Mouse (Mus musculus) mouse embryonic stem cell (cell line): ENCODE measurements around the gene Cdk14.

Experiments used
- in situ Hi-C, 2 experiments: fragments of 300-500 bp; cut with MboI; formaldehyde crosslinking; loops; 1 replicate in 1 of 2; 3 replicates in 1 of 2; pipeline ENCODE4 v1.14.3; 2019 to 2020; ENCODE audit warnings: low sequenced_read_pairs in 2 of 2, low pct_unique_long_range_greater_than_20kb in 1 of 2, mixed read lengths in 1 of 2; ENCODE audit not compliant: unreplicated experiment in 1 of 2

The Cdk14 gene

GRCm38 (mm10) chr5:5164326-5164725 lies 255.8 kb downstream of the Cdk14 start:
- in situ Hi-C loops: no loop called here

GRCm38 (mm10) chr5:5163823-5164222 lies 256.3 kb downstream of the Cdk14 start:
- in situ Hi-C loops: no loop called here

- in situ Hi-C loops: no loop called here
These were observed 260.6 kb downstream of the Cdk14 start for GRCm38 (mm10) chr5:5159521-5159920.

- in situ Hi-C loops: no loop called here
These were observed 280.3 kb downstream of the Cdk14 start for GRCm38 (mm10) chr5:5139855-5140254.

GRCm38 (mm10) chr5:5134905-5135511 lies 285.1 kb downstream of the Cdk14 start:
- in situ Hi-C loops: no loop called here

- in situ Hi-C loops: no loop called here
These were observed 285.8 kb downstream of the Cdk14 start for GRCm38 (mm10) chr5:5134143-5134904.

- in situ Hi-C loops: no loop called here
These were observed 291.3 kb downstream of the Cdk14 start for GRCm38 (mm10) chr5:5128852-5129251.

GRCm38 (mm10) chr5:5124645-5125044 lies 295.5 kb downstream of the Cdk14 start:
- in situ Hi-C loops: no loop called here

- in situ Hi-C loops: no loop called here
These were observed 303.2 kb downstream of the Cdk14 start for GRCm38 (mm10) chr5:5116775-5117522.

GRCm38 (mm10) chr5:5115546-5115945 lies 304.6 kb downstream of the Cdk14 start:
- in situ Hi-C loops: no loop called here

GRCm38 (mm10) chr5:5109621-5110020 lies 310.5 kb downstream of the Cdk14 start:
- in situ Hi-C loops: no loop called here

- in situ Hi-C loops: no loop called here
These were observed 311.1 kb downstream of the Cdk14 start for GRCm38 (mm10) chr5:5109017-5109416.

- in situ Hi-C loops: no loop called here
These were observed 323.7 kb downstream of the Cdk14 start for GRCm38 (mm10) chr5:5096248-5096915.

- in situ Hi-C loops: no loop called here
These were observed 327.4 kb downstream of the Cdk14 start for GRCm38 (mm10) chr5:5092736-5093135.

GRCm38 (mm10) chr5:5071526-5071925 lies 348.6 kb downstream of the Cdk14 start:
- in situ Hi-C loops: no loop called here

- in situ Hi-C loops: no loop called here
These were observed 355.4 kb downstream of the Cdk14 start for GRCm38 (mm10) chr5:5064686-5065085.

- in situ Hi-C loops: no loop called here
These were observed 363.8 kb downstream of the Cdk14 start for GRCm38 (mm10) chr5:5056102-5056883.

- in situ Hi-C loops: no loop called here
These were observed 364.6 kb downstream of the Cdk14 start for GRCm38 (mm10) chr5:5055494-5055893.
